Mouse (Mus musculus) monocyte, adult 2 months (primary cell): Measurements from ENCODE around the gene Tmprss11b.
"Not testable (repeated sequence)": the region's sequence is repeated elsewhere in the genome, so short reads cannot be mapped to it uniquely, and the experiment has no call there.

ENCODE experiments used
- DNase-seq, 2 experiments: peaks; one replicate each; pipeline ENCODE4 v3.0.0; 2022; ENCODE audit warnings: low spot score in 2 of 2, low read depth in 1 of 2

Gene Tmprss11b

DNA sequence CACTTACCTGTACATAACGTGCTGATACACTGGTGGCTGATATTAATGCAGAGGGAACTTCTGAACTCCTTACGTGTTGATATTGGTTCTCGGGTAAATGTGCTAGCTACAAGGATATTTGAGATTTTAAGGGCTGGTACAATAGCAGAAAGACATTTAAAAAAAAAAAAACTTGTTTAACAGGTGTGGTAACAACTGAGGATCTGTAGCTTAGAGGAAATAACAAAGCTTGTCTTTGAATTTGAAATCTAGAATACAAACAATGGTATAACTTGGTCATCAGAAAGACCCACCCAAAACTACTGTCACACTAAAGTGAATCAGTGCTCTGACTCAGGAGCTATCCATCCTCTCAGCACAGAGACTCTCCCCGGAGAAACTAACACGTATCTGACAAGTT, at the start of gene Tmprss11b:
Gene Tmprss11b (minus strand): TSS at position 101 of the 400 bp plus-strand sequence.
- no peak for DNase-seq

DNA sequence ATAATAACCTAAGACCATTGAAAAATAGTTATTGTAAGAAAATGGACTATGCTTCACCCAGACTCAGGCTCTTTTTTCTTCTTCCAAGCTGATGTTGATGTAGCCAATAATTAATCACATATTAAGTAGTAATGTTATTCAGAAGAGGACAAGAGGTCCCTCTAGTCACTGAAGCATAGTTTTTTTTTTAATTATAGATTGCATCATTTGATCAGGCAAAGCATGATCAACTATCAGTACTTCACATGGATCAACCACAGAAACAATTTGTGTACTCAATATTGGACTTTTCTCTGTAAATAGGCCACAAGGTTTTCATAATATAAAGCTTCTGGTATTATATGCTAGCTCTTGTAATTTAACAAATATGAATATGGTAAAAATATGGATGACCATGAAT, 48.9 kb upstream of the Tmprss11b start:
- DNase-seq: no peak

DNA sequence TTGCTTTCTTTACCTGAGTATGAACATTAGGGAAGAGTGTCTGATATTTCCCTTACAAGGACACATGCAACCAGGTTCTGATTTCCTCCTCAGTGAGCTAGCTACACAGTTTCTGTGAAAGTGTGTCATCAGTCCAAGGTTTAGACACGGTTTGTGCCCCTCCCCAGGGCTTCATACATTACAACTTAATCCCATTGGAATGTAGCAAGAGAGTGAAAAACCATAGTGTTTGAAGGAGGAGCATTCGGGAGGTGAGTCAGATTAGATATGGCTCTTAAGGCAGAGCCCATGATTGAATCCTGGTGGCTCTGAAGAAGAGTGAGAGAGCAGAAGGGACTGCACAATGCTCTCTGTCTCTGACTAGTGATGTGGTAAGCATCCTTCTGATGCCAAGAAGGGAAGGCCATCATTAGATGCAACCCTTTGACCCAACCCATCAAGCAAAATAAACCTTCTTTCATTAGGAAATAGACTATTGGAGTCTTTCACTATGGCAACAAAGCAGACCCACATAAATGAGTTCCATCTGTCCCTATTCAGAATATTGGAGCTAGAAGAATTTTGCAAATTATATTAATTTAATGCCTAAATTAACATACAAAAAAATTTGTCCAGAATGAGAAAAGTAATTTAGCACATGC, 46.8 kb upstream of the Tmprss11b start:
- no peak for DNase-seq

DNA sequence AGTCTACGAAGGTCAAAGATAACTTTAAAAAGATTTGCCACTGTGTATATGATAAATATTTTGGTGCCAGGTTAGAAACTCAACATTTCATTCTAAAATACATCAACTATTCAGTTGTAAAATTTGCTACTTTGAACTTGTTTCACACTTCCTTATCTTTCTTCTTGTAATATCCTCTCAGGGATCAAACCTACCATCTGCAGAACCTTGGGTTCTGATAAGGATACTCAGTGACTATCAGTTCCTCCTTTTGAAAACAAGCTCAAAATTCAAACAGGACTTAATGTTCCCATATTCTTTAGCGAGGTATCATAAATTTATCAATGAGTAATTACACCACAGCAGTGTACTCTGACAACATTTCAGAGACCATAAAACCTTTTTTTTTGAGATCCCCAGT, 38.8 kb upstream of the Tmprss11b start:
- no peak for DNase-seq

DNA sequence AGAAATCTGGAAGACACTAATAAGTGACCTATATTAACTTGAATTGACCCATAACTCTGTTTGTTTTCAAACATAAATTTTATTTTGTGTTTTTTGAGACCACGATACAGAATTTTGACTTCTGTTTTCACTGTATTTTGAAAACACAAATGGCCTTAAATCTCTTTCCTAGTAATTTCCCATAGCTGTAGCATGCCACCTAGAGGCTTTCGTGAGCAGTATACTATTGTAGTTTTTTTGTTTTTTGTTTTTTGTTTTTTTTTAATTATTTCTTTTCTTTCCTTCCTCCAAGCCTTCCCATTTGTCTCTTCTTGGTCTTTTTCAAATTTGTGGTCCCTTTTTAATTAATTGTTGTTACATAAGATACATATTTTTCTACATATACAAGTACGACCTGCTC, 28.8 kb upstream of the Tmprss11b start:
- no peak for DNase-seq

DNA sequence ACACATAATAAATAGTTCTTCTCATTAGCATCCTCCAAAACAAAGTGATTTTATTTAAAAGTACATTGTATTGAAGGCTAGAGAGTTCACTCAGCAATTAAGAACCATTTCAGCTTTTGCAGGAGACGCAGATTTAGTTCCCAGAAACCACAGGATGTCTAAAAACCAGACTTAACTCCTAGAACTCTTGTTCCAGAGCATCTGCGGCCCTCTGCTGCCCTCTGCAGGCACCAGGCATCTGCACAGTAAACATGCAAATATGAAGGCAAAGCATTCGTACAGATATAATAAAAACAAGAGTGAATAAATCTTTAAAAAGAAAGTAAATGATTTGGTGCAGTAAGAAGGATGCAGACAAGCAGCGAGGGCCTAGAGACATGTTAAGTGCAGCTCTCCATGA, 8.5 kb upstream of the Tmprss11b start:
- no peak for DNase-seq

DNA sequence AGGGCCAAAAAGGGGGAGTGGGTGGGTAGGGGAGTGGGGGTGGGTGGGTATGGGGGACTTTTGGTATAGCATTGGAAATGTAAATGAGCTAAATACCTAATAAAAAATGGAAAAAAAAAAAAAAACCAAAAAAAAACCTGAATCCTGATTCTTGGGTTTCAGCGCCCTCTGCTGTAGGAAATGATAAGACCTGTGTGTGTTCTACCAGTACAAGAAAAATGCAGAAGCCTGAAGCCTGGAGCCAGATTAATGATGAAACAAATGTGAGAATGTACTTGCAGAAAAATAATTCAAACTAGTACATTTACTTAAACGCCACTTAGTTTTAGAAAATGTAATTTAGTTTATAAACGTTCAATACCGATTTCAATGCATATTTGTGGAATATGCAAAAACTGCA, 27.0 kb downstream of the Tmprss11b start:
- not testable (repeated sequence) for DNase-seq

GRCm38 (mm10) chr5:86640795-86641194, 35.4 kb downstream of the Tmprss11b start:
- DNase-seq: no peak

- no peak for DNase-seq
Observed at GRCm38 (mm10) chr5:86632324-86632723, 43.8 kb downstream of the Tmprss11b start, which contains the start of gene Tmprss11f. TSS of gene Tmprss11f (minus strand) at chr5:86632424.

DNA sequence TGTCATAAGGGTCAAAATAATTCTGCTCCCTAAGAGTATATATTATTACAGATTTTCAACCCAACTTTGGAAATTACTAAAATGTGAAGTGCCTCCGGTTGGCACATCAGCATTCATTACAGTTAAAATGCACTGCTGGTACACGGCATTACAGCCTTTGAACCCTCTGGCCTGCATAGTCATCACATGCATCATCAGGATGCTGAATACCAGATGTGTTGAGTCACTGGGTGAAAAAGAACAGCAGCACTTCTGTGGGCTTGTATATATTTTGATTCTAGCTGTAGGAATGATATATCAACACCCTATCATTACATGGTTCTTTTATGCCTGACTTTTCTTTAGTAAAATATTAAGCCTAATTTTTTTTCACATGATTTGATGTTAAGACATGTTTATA, 45.5 kb downstream of the Tmprss11b start:
- DNase-seq: no peak

- no peak for DNase-seq
Observed at GRCm38 (mm10) chr5:86621778-86622177, 54.4 kb downstream of the Tmprss11b start.
